Mouse (Mus musculus): ENCODE measurements at regions not wholly inside any gene's neighbourhood (a gene's known extent, or its start where the extent isn't known, plus 50 kb on each side); places are given as distances from the start of the nearest gene placed in this dataset.
"Not testable (repeated sequence)": the region's sequence is repeated elsewhere in the genome, so short reads cannot be mapped to it uniquely, and the experiment has no call there.

DNA sequence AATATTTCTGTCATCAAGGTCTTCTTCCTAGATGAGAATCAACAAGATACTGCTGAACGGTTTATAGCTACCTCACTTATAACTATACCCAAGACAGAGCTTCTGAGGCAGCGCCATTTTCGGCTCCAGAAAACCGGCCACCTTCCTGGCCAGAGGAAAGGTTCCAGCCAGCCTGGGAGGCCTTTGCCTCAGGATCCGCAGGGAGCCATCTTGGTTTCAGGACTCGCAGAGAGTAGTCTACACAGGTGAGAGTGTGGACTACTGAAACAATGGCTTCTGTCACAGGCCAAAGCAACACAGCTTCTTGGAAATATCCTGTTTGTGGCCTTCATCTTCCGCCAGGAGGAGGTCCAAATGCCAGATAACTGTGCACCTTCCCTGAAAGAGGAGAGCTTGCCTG is 447.5 kb downstream of the Kcnt2 start:
- Histone ChIP-seq H3K36me3 (ENCODE audit: control insufficient read depth, insufficient read depth, low read length) (no peaks in the 10 kb centered on the region), H3K4me2 (ENCODE audit: low read length) (no peak overlapping the region), H3K4me1 (ENCODE audit: control insufficient read depth, insufficient read depth, low read depth, low read length) (no peaks in the 10 kb centered on the region), H3K4me3 (ENCODE audit: low read length) (no peak overlapping the region), H3K9ac (ENCODE audit: low read depth, low read length) (no peak overlapping the region), H3K27me3 (replicated peaks; ENCODE audit: control insufficient read depth, insufficient read depth, low read length) (no peaks in the 10 kb centered on the region), H3K27ac (ENCODE audit: low read depth, low read length) (no peak overlapping the region), H3K9me3 (ENCODE audit: control insufficient read depth, low read length) (no peaks in the 10 kb centered on the region)
- 93% methylated on average over 7 of the region's 7 CpGs for WGBS
- no peak for ATAC-seq

DNA sequence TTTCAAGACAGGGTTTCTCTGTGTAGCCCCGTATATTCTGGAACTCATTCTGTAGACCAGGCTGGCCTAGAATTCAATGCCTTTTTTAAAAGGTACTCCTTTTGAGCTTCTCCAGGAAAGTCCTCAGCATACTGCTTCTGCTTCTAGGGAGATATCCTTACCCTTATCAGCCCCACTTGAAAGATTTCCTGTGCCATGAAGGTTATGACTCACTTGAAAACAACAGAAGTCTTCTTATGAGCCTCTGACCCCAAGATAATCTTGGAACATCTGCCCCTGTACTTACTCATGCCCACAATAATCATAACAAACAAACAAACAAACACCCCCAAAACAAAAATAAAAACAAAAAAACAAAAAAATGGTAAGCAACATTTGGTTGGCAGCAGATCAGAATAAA is 484.2 kb downstream of the Kcnt2 start:
- Histone ChIP-seq H3K4me3 (ENCODE audit: low read length) (no peak overlapping the region), H3K4me1 (ENCODE audit: control insufficient read depth, insufficient read depth, low read depth, low read length) (no peaks in the 10 kb centered on the region), H3K27me3 (replicated peaks; ENCODE audit: control insufficient read depth, insufficient read depth, low read length) (no peaks in the 10 kb centered on the region), H3K36me3 (ENCODE audit: control insufficient read depth, insufficient read depth, low read length) (no peaks in the 10 kb centered on the region), H3K27ac (ENCODE audit: low read depth, low read length) (no peak overlapping the region), H3K4me2 (ENCODE audit: low read length) (no peak overlapping the region), H3K9me3 (ENCODE audit: control insufficient read depth, low read length) (no peaks in the 10 kb centered on the region), H3K9ac (ENCODE audit: low read depth, low read length) (no peak overlapping the region)
- 100% methylated on average over 1 of the region's 1 CpGs for WGBS
- ATAC-seq = no peak

- no peak overlapping the region for H3K27ac ChIP-seq (ENCODE audit: low read depth, low read length)
- H3K4me2 ChIP-seq (ENCODE audit: low read length) = no peak overlapping the region
- H3K27me3 ChIP-seq (replicated peaks; ENCODE audit: control insufficient read depth, insufficient read depth, low read length) = no peaks in the 10 kb centered on the region
- H3K36me3 ChIP-seq (ENCODE audit: control insufficient read depth, insufficient read depth, low read length) = no peaks in the 10 kb centered on the region
- H3K9me3 ChIP-seq (ENCODE audit: control insufficient read depth, low read length) = peaks cover 4% of the 10 kb centered on the region; the same call in 1 of the 2 replicates
- no peaks in the 10 kb centered on the region for H3K4me1 ChIP-seq (ENCODE audit: control insufficient read depth, insufficient read depth, low read depth, low read length)
- no peak overlapping the region for H3K4me3 ChIP-seq (ENCODE audit: low read length)
- no peak for ATAC-seq
- no peak overlapping the region for H3K9ac ChIP-seq (ENCODE audit: low read depth, low read length)
- 72% methylated on average over 3 of the region's 3 CpGs for WGBS
Measured at GRCm38 (mm10) chr1:140739001-140739728, 493.2 kb downstream of the Kcnt2 start.

- no peaks in the 10 kb centered on the region for H3K27me3 ChIP-seq (replicated peaks; ENCODE audit: control insufficient read depth, insufficient read depth, low read length)
- no peak overlapping the region for H3K9ac ChIP-seq (ENCODE audit: low read depth, low read length)
- 59% methylated on average over 1 of the region's 1 CpGs for WGBS
- no peak overlapping the region for H3K4me2 ChIP-seq (ENCODE audit: low read length)
- H3K9me3 ChIP-seq (ENCODE audit: control insufficient read depth, low read length) = peaks cover 4% of the 10 kb centered on the region; the same call in 1 of the 2 replicates
- H3K4me3 ChIP-seq (ENCODE audit: low read length) = no peak overlapping the region
- H3K36me3 ChIP-seq (ENCODE audit: control insufficient read depth, insufficient read depth, low read length) = no peaks in the 10 kb centered on the region
- ATAC-seq = no peak
- H3K4me1 ChIP-seq (ENCODE audit: control insufficient read depth, insufficient read depth, low read depth, low read length) = no peaks in the 10 kb centered on the region
- no peak overlapping the region for H3K27ac ChIP-seq (ENCODE audit: low read depth, low read length)
Measured at GRCm38 (mm10) chr1:140740081-140740480, 494.1 kb downstream of the Kcnt2 start.

DNA sequence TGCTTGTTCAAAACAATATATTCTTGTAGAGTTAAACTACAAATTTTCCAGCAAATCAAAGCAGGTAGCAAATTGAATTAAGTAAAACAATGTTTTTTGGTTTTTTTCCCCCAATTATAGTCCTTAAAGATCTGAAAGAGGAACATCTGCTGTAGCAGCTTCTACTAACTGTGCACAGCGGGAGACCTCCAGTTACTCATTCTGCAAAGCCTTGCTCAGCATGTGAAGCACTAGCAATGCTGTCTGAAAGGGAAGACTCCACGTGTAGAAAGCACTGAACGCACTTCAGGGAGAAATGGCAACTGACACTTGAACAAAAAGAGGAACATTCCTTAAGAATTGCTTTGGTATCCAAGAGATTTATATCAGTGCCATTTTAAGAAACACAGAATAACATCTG is 502.1 kb downstream of the Kcnt2 start:
- Histone ChIP-seq H3K9ac (ENCODE audit: low read depth, low read length) (no peak overlapping the region), H3K27me3 (replicated peaks; ENCODE audit: control insufficient read depth, insufficient read depth, low read length) (no peaks in the 10 kb centered on the region), H3K4me2 (ENCODE audit: low read length) (no peak overlapping the region), H3K36me3 (ENCODE audit: control insufficient read depth, insufficient read depth, low read length) (no peaks in the 10 kb centered on the region), H3K4me3 (ENCODE audit: low read length) (no peak overlapping the region), H3K9me3 (ENCODE audit: control insufficient read depth, low read length) (no peaks in the 10 kb centered on the region), H3K27ac (ENCODE audit: low read depth, low read length) (no peak overlapping the region), H3K4me1 (ENCODE audit: control insufficient read depth, insufficient read depth, low read depth, low read length) (no peaks in the 10 kb centered on the region)
- 5% methylated on average over 3 of the region's 3 CpGs for WGBS
- ATAC-seq = peak; percentile 87

DNA sequence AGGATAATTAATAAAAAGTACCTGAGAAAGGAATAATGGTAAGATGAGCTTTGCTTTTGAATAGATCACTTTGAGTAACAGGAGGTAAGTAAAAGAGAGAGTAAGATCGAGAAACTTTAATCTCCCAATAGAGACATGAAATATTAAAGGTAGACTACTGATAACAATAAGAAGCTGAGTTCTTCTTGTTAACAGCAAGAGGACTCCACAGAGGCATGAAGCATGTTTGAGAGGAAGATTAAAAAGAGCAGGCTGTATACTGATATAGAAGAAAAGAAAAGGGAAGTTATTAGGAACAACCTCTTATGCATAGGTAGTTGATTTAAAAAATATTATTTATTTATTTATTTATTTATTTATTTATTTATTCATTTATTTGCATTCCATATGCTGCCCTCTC is 519.9 kb downstream of the Kcnt2 start:
- no peak overlapping the region for H3K4me2 ChIP-seq (ENCODE audit: low read length)
- H3K27ac ChIP-seq (ENCODE audit: low read depth, low read length) = no peak overlapping the region
- ATAC-seq = no peak
- H3K9me3 ChIP-seq (ENCODE audit: control insufficient read depth, low read length) = no peaks in the 10 kb centered on the region
- no peaks in the 10 kb centered on the region for H3K27me3 ChIP-seq (replicated peaks; ENCODE audit: control insufficient read depth, insufficient read depth, low read length)
- H3K9ac ChIP-seq (ENCODE audit: low read depth, low read length) = no peak overlapping the region
- 86% methylated on average over 1 of the region's 1 CpGs for WGBS
- no peaks in the 10 kb centered on the region for H3K4me1 ChIP-seq (ENCODE audit: control insufficient read depth, insufficient read depth, low read depth, low read length)
- no peak overlapping the region for H3K4me3 ChIP-seq (ENCODE audit: low read length)
- no peaks in the 10 kb centered on the region for H3K36me3 ChIP-seq (ENCODE audit: control insufficient read depth, insufficient read depth, low read length)

GRCm38 (mm10) chr1:140773769-140774168 is 527.8 kb downstream of the Kcnt2 start:
- H3K4me1 ChIP-seq (ENCODE audit: control insufficient read depth, insufficient read depth, low read depth, low read length) = not testable (repeated sequence)
- WGBS = 85% methylated on average over 4 of the region's 4 CpGs

DNA sequence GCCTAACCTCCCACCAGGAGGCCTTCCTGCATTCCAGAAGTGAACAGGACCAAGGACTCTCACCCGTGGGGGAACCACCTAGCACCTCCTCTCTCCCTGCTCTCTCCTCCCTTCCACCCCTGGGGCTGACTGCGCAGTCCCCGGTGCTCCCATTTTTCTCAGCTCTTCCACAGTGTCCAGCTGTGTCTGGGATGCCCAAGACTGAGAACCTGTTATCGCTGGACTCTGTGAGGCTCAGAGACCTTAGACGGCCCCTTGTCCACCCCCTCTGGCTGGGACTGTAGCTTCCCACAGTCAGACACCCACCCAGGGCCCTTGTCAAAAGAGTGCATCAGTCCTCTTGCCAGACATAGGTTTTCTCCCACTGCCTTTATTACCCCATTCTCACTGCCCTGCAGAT is 564.2 kb downstream of the Kcnt2 start:
- Histone ChIP-seq H3K4me3 (ENCODE audit: low read length) (no peak overlapping the region), H3K36me3 (ENCODE audit: control insufficient read depth, insufficient read depth, low read length) (no peaks in the 10 kb centered on the region), H3K27ac (ENCODE audit: low read depth, low read length) (no peak overlapping the region), H3K9me3 (ENCODE audit: control insufficient read depth, low read length) (no peaks in the 10 kb centered on the region), H3K9ac (ENCODE audit: low read depth, low read length) (no peak overlapping the region), H3K4me2 (ENCODE audit: low read length) (no peak overlapping the region), H3K27me3 (replicated peaks; ENCODE audit: control insufficient read depth, insufficient read depth, low read length) (no peaks in the 10 kb centered on the region), H3K4me1 (ENCODE audit: control insufficient read depth, insufficient read depth, low read depth, low read length) (no peaks in the 10 kb centered on the region)
- no peak for ATAC-seq
- WGBS = 82% methylated on average over 5 of the region's 5 CpGs

More at GRCm38 (mm10) chr1:140773769-140774168, 527.8 kb downstream of the Kcnt2 start:
- H3K4me3 ChIP-seq (ENCODE audit: low read length); ATAC-seq; H3K27me3 ChIP-seq (replicated peaks; ENCODE audit: control insufficient read depth, insufficient read depth, low read length); H3K9me3 ChIP-seq (ENCODE audit: control insufficient read depth, low read length); H3K27ac ChIP-seq (ENCODE audit: low read depth, low read length); H3K9ac ChIP-seq (ENCODE audit: low read depth, low read length); H3K36me3 ChIP-seq (ENCODE audit: control insufficient read depth, insufficient read depth, low read length); H3K4me2 ChIP-seq (ENCODE audit: low read length): not testable (repeated sequence)

GRCm38 (mm10) chr1:140838766-140839165 is 592.8 kb downstream of the Kcnt2 start:
- H3K4me1 ChIP-seq (ENCODE audit: control insufficient read depth, insufficient read depth, low read depth, low read length) = no peaks in the 10 kb centered on the region
- WGBS = 75% methylated on average over 4 of the region's 4 CpGs
- H3K9ac ChIP-seq (ENCODE audit: low read depth, low read length) = no peak overlapping the region
- no peaks in the 10 kb centered on the region for H3K36me3 ChIP-seq (ENCODE audit: control insufficient read depth, insufficient read depth, low read length)
- ATAC-seq = no peak
- H3K27me3 ChIP-seq (replicated peaks; ENCODE audit: control insufficient read depth, insufficient read depth, low read length) = no peaks in the 10 kb centered on the region
- no peaks in the 10 kb centered on the region for H3K9me3 ChIP-seq (ENCODE audit: control insufficient read depth, low read length)
- H3K27ac ChIP-seq (ENCODE audit: low read depth, low read length) = no peak overlapping the region
- H3K4me3 ChIP-seq (ENCODE audit: low read length) = no peak overlapping the region
- H3K4me2 ChIP-seq (ENCODE audit: low read length) = no peak overlapping the region
